Mouse (Mus musculus) cerebellum, adult 2 months (tissue): ENCODE measurements around the gene Dap3.

Source experiments
- CTCF ChIP-seq: fragments of 200-500 bp; IDR thresholded peaks from 2 replicates; pipeline ENCODE4 v1.5.1; 2011; ENCODE audit warnings: low read depth, mild to moderate bottlenecking, control low read depth, low read length, moderate library complexity, borderline replicate concordance; ENCODE audit not compliant: insufficient read depth
- POLR2A ChIP-seq: fragments of 200-500 bp; IDR thresholded peaks from 2 replicates; pipeline ENCODE4 v1.6.1; 2011; ENCODE audit warnings: low read length, control low read depth, borderline replicate concordance; ENCODE audit not compliant: insufficient read depth

GRCm38 (mm10) chr3:88975012-88975411 is 24.0 kb upstream of the Dap3 start:
- no peak for TF ChIP-seq CTCF
- TF ChIP-seq POLR2A: no peak
